Mouse (Mus musculus): ENCODE measurements around the gene Cap2.

DNA sequence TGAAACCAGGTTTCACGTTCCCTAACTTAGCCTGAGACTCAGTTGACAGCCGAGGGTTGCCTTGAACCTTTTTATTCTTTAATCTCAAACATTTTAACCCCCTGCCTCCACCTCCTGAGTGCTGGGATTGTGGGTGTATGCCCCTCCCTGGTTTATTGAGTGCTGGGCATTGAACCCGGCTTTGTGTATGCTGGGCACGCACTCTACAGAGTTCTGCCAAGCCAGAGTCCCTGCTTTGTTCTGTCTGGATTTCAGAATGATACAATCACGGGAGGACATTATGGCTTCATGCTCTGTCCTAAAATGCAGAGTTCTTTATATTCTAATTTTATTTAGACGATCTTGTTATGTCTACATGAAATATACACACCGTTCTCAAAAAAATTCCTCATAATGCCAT lies 41.1 kb downstream of the Cap2 start:
- TF ChIP-seq CTCF (conservative IDR thresholded peaks at IDR 0.05; ENCODE audit: low read length) (no peak), NANOG (IDR thresholded peaks at IDR 0.05; ENCODE audit: borderline replicate concordance, low read length) (no peak), POU5F1 (IDR thresholded peaks at IDR 0.05; ENCODE audit: borderline replicate concordance, low read length) (no peak)

All from E14TG2a.4 (cell line).